Mouse (Mus musculus) stomach, postnatal 0 days (tissue): ENCODE results near the gene Endov. TPM values are rescaled to one million over a fixed set of nuclear protein-coding genes. Genes with fewer than 3 reads are reported as not detected.

Experiments
- ATAC-seq: fragments of 200-750 bp; cut with Nextera tagmentation; 2 replicates; pipeline ENCODE4 v1.8.0; 2017; ENCODE audit not compliant: low FRiP score, low TSS enrichment
- DNase-seq: peaks from one replicate; pipeline ENCODE4 v3.0.0-alpha.2; 2016; ENCODE audit warnings: low spot score
- H3K27ac ChIP-seq: fragments of 300-500 bp; sonication (generic); replicated peaks from 2 replicates; pipeline ENCODE4 v1.5.1; 2014; ENCODE audit warnings: mild to moderate bottlenecking, control low read depth
- H3K27me3 ChIP-seq: fragments of 300-500 bp; sonication (generic); 2 replicates; pipeline ENCODE4 v1.6.1; 2014; ENCODE audit warnings: low read length; ENCODE audit not compliant: control insufficient read depth, insufficient read depth
- H3K36me3 ChIP-seq: fragments of 300-500 bp; sonication (generic); 2 replicates; pipeline ENCODE4 v1.6.1; 2014; ENCODE audit warnings: low read length, mixed read lengths; ENCODE audit not compliant: control insufficient read depth, insufficient read depth
- H3K4me1 ChIP-seq: fragments of 300-500 bp; sonication (generic); replicated peaks from 2 replicates; pipeline ENCODE4 v1.6.1; 2014; ENCODE audit warnings: antibody characterized with exemption; ENCODE audit not compliant: control insufficient read depth, insufficient read depth
- H3K4me2 ChIP-seq: fragments of 300-500 bp; sonication (generic); replicated peaks from 2 replicates; pipeline ENCODE4 v1.6.1; 2014; ENCODE audit warnings: low read depth, mild to moderate bottlenecking, control low read depth, moderate library complexity
- H3K4me3 ChIP-seq: fragments of 300-500 bp; sonication (generic); 2 replicates; pipeline ENCODE4 v1.5.1; 2014; ENCODE audit warnings: low read depth, low read length, control low read depth
- H3K9ac ChIP-seq: fragments of 300-500 bp; sonication (generic); 2 replicates; pipeline ENCODE4 v1.6.1; 2014; ENCODE audit warnings: mild to moderate bottlenecking, low read length, control low read depth, mixed read lengths
- H3K9me3 ChIP-seq: fragments of 300-500 bp; sonication (generic); 2 replicates; pipeline ENCODE4 v1.6.1; 2016; ENCODE audit warnings: low read length; ENCODE audit not compliant: control insufficient read depth
- CTCF ChIP-seq: IDR thresholded peaks from 2 replicates; pipeline ENCODE4 v1.5.1; 2016; ENCODE audit warnings: antibody characterized with exemption, low read depth, mild to moderate bottlenecking, moderate library complexity
- EP300 ChIP-seq: optimal IDR thresholded peaks from 2 replicates; pipeline ENCODE3; 2016; ENCODE audit warnings: antibody characterized with exemption
- WGBS: fragments of 180-500 bp; shearing (Covaris S2); extraction: QIAGEN DNeasy Blood & Tissue Kit; methylation state at CpG from one replicate; pipeline ENCODE4 v1.1.7; 2014; 5-methylcytosine and 5-hydroxymethylcytosine counted together
- polyA plus RNA-seq: library from polyadenylated mRNA; unstranded; fragments of >200 nt; fragmentation: Nextera tagmentation; extraction: Ambion mirVana; gene quantifications from 2 replicates; pipeline ENCODE4 v1.2.1, GENCODE M21; 2015

Gene Endov
- polyA plus RNA-seq, 1 experiment from 2014 or later, result 9.2 TPM

DNA sequence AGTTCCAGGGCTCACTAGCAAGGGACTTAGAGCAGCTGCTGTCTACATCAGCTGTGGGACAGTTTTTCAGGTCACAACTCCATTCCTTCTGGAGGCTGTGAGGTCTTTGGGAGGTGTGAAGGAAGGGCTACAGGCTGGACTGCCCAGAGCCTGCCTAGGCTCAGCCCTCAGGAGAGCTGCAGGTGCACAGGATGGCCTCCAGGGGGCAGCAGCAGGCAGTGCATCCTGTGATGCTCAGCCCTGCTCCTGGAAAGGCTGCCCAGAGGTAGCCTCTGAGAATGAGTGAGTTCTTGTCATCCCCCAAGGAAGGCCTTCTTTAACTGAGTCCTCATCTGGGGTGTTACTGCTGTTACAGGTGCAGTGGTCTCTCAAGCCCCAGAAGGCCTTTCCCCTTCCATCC lies 12.5 kb downstream of the Endov start:
- no peak overlapping the region for H3K27ac ChIP-seq
- no peaks in the 10 kb centered on the region for H3K4me1 ChIP-seq
- H3K9ac ChIP-seq, result no peak overlapping the region
- peaks cover 24% of the 10 kb centered on the region for H3K36me3 ChIP-seq
- no peak overlapping the region for H3K4me2 ChIP-seq
- H3K9me3 ChIP-seq, result no peaks in the 10 kb centered on the region
- no peak for TF ChIP-seq EP300
- peak; percentile 98 for TF ChIP-seq CTCF
- ATAC-seq (peak; percentile 66), DNase-seq (peak; percentile 78)
- no peaks in the 10 kb centered on the region for H3K27me3 ChIP-seq
- no peak overlapping the region for H3K4me3 ChIP-seq

DNA sequence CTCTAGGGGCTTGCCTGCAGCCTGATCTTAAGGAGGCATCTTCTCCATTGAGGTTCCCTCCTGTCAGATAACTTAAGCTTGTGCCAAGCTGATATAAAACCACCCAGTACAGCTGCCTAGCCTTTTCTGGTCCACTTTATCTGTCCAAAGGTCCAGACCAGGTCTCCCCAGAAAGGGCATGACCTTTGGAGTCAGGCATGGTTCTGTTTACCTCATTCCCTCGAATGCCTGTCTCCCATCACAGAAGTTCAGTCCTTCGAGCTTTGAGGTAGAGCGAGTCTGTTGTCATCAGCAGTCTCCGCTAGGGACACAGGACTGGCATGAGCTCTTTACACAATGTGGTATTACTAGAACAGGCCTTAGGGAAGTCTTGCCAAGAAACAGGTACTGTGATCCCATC lies 15.2 kb downstream of the Endov start:
- WGBS, result 73% methylated on average over 4 of the region's 4 CpGs

DNA sequence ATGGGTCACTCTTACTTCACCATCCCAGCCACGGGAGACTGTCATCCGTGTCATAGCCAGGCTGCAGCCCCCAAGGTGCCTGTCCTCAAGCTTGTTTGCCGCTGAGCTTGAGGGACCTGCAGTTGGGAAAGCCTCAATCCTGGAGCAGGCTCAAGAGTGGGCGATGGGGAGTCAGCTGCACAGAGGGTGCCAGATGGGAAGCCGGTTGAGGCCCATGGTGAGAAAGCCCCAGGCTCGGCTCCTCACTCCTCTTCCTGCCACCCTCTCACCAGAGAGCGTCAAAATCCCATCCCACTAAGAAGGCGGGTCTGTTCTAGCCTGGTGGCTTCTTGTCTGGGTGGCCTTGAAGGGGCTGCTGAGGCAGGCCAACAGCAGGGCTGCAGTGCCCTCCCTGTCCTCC lies 16.6 kb downstream of the Endov start:
- Histone ChIP-seq H3K27me3 (no peaks in the 10 kb centered on the region), H3K9ac (no peak overlapping the region), H3K4me2 (no peak overlapping the region), H3K36me3 (peaks cover 15% of the 10 kb centered on the region), H3K9me3 (no peaks in the 10 kb centered on the region), H3K4me1 (no peaks in the 10 kb centered on the region), H3K27ac (no peak overlapping the region), H3K4me3 (no peak overlapping the region)
- TF ChIP-seq CTCF (no peak), EP300 (no peak)
- 85% methylated on average over 8 of the region's 8 CpGs for WGBS
- no peak for ATAC-seq
- no peak for DNase-seq

More for the DNA sequence above, 15.2 kb downstream of the Endov start:
- peaks cover 20% of the 10 kb centered on the region for H3K36me3 ChIP-seq
- no peak for TF ChIP-seq CTCF
- no peak for TF ChIP-seq EP300
- H3K9ac ChIP-seq, result no peak overlapping the region
- no peaks in the 10 kb centered on the region for H3K27me3 ChIP-seq
- no peak overlapping the region for H3K4me2 ChIP-seq
- H3K9me3 ChIP-seq, result no peaks in the 10 kb centered on the region
- no peaks in the 10 kb centered on the region for H3K4me1 ChIP-seq
- H3K27ac ChIP-seq, result no peak overlapping the region
- no peak for ATAC-seq
- no peak for DNase-seq
- H3K4me3 ChIP-seq, result no peak overlapping the region

DNA sequence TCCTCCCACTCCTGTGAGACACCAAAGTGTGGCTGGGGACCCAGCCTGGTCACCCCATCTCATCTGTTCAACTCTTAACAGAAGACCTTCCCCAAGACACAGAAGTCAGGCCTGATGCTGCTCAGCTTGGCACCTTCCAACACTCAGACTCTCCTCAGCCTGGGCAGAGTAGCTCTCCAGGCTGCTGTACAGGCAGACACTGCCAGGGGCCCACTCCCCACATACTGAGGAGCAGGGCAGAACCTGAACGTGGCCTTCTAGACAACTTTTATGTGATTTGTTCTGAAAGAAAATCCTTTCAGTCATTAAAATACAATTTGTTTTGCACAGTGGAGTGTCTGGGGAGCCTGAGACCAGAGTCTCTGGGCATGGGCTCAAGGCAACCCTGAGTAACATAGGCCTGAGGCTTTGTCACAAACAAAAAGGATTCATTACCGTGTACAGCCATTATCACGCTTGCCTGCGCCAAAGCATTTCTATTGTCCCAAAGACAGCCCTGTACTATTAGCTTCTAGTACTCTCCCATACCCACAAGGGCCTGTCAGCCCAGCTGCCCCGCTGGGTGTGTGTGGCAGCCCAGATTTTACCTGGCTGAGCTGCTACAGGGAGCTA lies 18.1 kb downstream of the Endov start:
- 55% methylated on average over 5 of the region's 5 CpGs for whole genome bisulfite sequencing
- H3K4me2 ChIP-seq, result no peak overlapping the region
- ATAC-seq, result no peak
- no peaks in the 10 kb centered on the region for H3K9me3 ChIP-seq
- no peak overlapping the region for H3K4me3 ChIP-seq
- H3K4me1 ChIP-seq, result no peaks in the 10 kb centered on the region
- peaks cover 15% of the 10 kb centered on the region for H3K36me3 ChIP-seq
- DNase-seq, result no peak
- H3K27ac ChIP-seq, result no peak overlapping the region
- TF ChIP-seq CTCF (no peak), EP300 (no peak)
- no peaks in the 10 kb centered on the region for H3K27me3 ChIP-seq
- H3K9ac ChIP-seq, result no peak overlapping the region

DNA sequence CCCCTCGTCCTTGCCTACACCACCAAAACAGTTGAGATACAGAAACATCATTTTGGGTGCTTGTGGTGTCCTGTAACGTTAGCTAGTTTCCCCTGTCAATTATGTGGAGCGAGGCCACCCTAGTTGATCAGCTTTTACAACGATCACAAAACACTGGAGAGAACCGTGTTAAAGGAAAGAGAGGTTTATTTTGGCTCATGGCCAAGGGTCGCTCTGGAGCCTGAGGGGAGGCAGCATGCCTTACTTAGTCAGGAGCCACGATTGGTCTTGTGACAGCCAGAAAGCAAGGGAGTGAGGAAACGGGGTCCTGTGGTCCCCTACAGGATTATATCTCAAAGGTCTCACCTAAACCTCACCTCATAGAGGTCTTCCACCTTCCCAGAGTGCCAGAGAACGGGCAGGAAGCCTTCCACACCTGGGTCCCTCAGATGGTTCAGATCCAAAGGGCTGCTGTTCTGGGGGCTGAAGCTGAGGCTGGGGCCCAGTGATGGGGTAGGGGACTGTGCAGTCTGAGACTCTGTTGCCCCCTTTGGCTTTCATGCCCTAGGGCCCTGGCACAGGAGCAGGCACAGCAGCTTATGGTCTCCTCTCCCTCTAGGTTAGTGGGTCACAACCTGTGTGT lies 22.0 kb downstream of the Endov start:
- no peak for ATAC-seq
- Histone ChIP-seq H3K27ac (no peak overlapping the region), H3K27me3 (no peaks in the 10 kb centered on the region), H3K36me3 (no peaks in the 10 kb centered on the region), H3K4me2 (no peak overlapping the region), H3K4me1 (no peaks in the 10 kb centered on the region), H3K9ac (no peak overlapping the region), H3K4me3 (no peak overlapping the region), H3K9me3 (no peaks in the 10 kb centered on the region)
- 31% methylated on average over 9 of the region's 9 CpGs for WGBS
- DNase-seq, result no peak
- no peak for TF ChIP-seq EP300
- no peak for TF ChIP-seq CTCF

DNA sequence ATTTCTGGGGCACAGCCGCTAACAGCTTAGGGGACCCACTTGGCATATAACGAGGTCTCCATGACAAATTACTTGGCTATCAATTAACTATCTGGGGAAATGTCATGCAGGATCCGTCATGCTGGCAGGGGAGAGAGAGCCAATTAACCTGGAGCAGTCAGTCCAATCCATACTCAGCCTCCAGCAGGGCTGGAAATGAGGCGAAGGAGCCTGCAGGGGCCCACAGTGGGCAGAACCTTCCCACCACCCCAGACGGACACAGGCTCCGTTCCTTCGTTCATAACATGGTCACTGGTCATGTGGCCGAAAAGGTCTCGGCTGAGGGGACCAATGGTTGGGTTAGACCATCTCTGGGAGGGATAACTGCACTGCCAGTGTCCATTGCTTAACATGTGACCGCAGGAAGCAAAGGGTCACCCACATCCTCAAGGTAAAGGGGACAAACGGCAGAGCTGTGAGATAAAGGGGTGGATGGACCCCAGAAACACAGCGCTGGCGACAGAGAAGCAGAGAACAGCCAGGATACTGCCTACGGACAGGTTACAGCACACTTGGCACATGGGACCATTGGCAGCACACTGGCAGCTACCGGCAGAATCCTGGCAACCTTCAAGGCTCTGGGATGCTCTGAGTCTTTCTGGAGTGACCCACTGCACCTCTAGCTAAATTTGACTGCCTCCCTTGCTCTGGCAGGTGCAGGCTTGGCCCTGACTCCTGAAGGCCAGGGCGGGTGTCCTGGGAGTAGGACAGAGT lies 23.1 kb downstream of the Endov start:
- Histone ChIP-seq H3K27me3 (no peaks in the 10 kb centered on the region), H3K4me3 (no peak overlapping the region), H3K27ac (no peak overlapping the region), H3K4me1 (no peaks in the 10 kb centered on the region), H3K4me2 (no peak overlapping the region), H3K36me3 (no peaks in the 10 kb centered on the region), H3K9ac (no peak overlapping the region), H3K9me3 (no peaks in the 10 kb centered on the region)
- no peak for DNase-seq
- no peak for ATAC-seq
- 57% methylated on average over 16 of the region's 16 CpGs for WGBS
- TF ChIP-seq EP300 (no peak), CTCF (no peak)
